Mouse (Mus musculus) thymus, postnatal 25 days (tissue): ENCODE data around the gene Plch2.

Source experiments
- DNase-seq: peaks from one replicate; pipeline ENCODE4 v3.0.0; 2022

Plch2 gene

DNA sequence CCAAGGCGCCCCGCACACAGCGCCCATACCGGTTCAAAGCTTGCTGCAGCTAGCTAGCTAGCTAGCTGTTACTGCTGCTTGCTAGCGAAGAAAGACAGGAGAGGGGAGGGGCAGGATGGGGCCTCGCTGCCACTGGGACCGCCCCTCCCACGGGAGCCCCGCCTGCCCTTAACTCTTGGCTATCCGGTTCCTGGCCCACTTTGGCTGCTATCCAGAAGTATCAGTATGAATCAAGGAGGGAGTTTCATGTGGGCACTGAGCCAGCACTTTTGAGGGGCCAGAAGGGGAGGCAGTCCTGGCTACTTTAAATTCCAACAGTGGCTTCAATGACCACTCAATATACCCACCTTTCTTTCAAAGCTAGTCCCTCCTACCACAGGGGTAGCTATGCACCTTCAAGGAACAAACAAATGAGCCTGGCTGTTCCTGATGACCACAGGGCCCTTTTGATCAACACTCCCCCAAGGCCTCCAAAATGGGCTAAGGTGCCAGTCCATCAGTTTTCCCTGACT lies 37.2 kb downstream of the Plch2 start:
- peak; percentile 13 for DNase-seq

GRCm38 (mm10) chr4:155018601-155019335 lies 37.8 kb downstream of the Plch2 start:
- no peak for DNase-seq

DNA sequence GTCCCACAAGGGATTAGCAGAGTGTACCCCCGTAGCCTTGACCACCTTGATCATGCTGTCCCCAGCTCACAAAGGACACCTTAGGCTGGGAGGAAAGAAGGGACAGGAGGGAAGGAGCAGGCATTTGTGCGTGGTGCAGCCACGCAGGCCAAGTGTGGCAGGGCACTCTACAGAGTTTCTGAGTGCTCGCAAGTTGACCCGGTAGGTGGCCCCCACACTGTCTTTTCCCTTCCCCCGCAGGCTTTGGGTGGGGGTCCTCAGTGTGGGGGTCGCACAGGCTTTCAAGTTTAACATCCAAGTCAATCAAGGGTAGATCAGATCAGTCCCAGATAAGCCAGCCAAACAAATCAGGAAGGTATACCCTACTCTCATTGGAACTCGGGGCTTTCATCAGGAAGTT lies 38.5 kb downstream of the Plch2 start:
- DNase-seq = no peak

DNA sequence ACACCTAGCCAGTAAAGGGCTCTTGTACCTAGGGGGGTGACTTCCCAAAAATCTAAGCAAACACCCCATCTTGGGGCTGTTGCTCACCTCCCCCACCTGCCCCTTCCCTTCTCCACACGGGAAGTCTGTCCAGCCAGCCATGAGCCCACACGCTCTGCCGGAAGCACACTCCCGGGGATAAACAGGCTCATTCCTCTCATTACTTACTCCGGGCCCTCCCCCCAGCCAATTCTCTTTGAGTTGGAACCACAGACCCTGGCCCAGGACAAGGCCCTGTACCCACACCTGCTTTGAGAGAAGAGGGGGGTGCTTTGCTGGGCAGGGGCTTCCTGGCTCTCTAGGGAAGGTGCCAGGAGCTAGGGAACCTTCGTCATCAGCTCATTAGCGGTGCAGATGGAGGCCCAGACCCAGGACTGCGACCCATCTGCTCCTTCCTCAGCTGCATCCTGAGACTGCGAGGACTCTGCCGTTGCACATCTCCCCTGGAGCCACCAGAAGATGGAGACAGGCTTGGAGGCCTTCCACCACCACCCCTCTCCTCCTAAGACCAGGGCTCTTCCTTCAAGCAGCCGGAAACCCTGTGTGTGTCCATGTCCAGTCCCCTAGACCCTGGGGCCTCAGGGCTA lies 39.2 kb downstream of the Plch2 start:
- DNase-seq = no peak

- DNase-seq = no peak
Observed at GRCm38 (mm10) chr4:155016807-155017206, 39.8 kb downstream of the Plch2 start.

DNA sequence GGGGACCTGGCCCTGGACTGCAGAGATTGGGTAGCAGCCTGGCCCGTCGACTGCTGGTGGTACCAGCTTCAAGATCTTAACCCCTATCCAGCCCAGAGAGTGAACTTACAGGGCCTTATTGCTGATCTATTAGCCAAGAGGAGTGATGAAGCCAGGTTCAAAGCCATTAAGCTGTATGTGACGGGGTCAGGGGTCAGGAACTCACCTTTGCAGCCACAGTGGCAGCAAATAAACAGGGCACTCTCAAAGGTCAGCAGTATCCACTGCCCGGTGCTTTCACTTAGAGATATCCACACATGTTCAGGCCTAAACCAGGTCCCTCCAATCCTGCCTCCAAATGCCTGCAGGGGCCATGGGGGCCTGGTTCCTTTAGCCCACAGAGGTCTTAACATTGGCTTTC lies 41.0 kb downstream of the Plch2 start:
- DNase-seq = no peak

DNA sequence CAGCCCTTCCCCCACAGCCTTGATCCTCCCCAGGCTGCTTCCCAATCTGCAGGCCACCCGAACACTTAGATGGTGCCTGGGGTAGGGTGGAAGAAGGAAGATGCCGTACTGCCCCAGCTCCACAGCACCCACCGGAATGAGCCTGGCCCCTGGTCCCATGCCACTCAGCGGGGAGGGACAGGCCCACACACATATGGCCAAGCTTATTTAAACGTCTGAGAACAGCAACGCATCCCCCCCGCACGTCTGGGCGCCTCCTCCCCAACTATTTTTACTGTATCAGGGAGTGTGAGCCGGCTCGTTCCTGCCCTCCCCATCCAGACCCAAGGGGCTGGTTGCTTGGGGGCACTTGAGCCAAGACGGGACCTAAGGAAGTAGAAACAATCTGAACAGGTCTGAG lies 41.8 kb downstream of the Plch2 start:
- DNase-seq = no peak

DNA sequence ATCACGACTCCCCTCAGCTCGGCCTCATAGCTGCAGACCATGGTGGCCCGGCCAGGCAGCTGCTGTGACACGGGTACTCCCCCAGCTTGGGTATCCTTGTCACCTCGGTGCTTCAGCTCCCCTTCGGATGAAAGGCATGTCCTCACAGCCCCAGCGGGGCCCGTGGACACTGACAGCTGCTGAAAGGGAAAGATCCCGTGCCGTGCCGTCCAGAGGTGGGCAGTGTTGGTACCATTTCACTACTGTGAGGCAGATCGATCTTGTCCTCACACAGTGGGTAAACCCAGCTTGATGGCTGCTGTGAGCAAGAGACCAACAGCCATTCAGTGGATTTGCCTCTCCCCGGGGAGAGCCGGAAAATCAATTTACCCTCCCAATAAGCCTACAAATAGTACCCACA lies 42.3 kb downstream of the Plch2 start:
- no peak for DNase-seq

DNA sequence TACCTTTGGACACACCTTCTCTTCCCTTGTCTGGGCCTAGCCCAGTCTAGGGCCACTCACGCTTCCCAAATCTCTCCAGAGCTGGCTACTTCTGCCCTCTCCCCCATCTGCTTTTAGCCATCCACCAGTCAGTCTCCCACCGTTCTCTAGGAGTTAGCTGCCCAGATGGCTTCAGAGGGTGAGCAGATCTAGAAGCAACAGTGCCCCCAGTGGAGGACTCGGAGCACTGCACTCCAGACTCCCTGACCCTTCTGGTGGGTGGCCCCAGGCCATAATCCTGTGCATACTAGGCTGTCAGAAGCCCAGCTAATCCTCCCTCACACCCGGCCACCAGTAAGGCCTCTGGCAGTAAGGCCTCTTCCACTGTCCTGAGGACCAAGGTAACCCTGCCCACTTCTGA lies 43.8 kb downstream of the Plch2 start:
- DNase-seq = peak; percentile 59

GRCm38 (mm10) chr4:155012115-155012514 lies 44.5 kb downstream of the Plch2 start:
- no peak for DNase-seq

DNA sequence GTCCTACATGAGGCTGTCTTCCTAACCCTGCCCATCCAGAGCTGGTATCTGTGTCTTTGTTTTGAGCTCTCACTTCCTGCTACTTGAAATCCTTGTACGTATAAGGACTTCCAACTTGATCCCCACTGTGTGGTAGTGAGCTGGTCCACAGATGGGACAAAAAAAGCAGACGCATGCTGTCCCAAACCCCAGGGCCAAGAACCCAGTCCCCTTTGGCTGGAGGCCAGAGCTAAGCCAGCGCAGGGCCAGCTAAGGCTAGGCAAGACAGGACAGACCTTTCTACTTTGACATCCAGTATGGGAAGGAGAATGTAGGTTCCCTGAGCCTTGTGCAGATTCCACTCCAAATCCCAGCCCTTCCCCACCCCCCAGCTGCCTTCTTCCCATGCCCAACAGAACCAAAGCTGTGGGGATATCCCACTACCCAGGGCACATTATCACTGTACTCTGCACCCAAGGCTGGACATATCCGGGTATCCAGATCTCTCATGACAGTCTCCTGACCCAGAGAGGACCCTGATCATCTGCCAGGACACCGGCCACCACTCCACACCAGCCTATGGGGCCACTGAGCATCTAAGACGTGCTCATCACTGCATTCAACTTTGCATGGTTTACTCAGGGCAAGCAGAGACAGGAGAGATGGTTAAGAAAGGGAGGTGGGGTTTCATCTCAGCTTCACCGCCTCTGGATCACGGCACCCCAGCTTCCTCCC lies 45.1 kb downstream of the Plch2 start:
- no peak for DNase-seq

DNA sequence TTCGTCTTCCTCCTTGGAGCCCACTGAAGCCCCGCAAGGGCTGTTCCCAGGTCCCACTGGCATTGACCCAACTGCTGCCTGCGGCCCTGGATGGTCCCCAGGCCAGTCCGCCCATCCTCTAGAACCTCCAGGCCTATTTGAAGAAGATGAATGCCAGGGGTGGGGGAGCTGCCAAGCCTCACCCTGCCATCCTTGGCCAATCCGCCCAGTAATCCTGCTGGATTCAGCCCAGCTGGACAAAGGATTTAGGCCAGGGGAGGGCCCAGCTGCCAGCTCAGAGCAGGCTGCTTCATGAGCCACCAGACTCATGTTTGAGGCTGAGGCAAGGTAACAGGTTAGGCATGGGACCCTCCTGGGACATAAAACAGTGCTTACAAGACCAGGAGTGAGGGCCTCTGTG lies 45.7 kb downstream of the Plch2 start:
- DNase-seq = no peak

DNA sequence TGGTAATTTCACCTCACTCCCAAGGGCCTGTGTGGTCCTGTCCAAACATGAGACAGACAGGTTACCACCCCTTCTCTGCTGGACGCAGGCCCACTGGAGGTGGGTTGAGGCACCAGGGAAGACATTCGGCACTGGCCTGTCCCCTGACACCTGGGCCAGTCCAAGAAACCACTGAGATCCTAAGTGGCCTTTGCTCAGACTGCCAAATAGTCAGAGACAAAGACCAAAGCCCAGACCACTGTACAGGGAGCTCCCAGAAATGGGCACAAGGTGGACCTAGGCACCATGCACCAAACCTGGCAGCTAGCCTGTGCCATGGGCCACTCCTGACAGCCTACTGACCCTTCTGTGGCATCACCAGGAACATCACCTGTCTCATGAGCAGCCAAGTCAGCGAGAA lies 47.4 kb downstream of the Plch2 start:
- no peak for DNase-seq

GRCm38 (mm10) chr4:155008075-155008474 lies 48.5 kb downstream of the Plch2 start:
- DNase-seq = no peak

DNA sequence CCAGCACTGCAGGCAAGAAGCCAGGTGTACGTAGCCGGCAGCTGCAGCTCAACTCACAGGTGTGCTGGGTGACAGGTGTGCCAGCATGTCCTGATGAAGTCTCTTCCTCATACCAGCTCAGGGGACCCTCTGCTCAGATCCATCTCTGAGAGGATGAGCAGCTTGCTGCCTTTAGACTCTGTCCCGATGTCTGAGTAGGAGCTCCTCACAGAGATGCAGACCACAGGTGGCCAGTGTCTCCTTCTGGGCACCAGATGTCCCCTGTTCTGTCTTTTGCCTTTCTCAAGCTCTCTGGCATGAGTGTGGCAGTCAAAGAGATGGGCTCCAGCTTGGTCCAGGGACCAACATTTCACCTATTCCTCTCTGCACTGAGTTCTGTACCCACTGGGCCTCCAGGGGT lies 48.9 kb downstream of the Plch2 start:
- DNase-seq = no peak

GRCm38 (mm10) chr4:155006296-155006695 lies 50.3 kb downstream of the Plch2 start:
- DNase-seq = no peak

DNA sequence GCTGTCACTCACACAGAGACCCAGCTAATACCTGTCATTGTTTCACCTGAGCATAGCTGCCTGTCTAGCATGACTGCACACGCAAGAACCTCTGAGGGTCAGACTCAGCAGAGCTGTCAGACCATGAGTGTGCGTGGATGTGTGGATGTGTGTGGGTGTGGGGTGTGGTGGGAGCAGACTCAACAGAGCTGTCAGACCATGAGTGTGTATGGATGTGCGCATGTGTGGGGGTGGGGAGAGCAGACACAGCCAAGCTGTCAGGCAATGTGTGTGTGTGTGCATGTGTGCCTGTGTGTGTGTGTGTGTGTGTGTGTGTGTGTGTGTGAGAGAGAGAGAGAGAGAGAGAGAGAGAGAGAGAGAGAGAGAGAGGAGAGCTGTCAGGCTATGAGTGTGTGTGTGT lies 51.3 kb downstream of the Plch2 start:
- no peak for DNase-seq

- DNase-seq = no peak
Observed at GRCm38 (mm10) chr4:154999379-154999778, 57.2 kb downstream of the Plch2 start.

DNA sequence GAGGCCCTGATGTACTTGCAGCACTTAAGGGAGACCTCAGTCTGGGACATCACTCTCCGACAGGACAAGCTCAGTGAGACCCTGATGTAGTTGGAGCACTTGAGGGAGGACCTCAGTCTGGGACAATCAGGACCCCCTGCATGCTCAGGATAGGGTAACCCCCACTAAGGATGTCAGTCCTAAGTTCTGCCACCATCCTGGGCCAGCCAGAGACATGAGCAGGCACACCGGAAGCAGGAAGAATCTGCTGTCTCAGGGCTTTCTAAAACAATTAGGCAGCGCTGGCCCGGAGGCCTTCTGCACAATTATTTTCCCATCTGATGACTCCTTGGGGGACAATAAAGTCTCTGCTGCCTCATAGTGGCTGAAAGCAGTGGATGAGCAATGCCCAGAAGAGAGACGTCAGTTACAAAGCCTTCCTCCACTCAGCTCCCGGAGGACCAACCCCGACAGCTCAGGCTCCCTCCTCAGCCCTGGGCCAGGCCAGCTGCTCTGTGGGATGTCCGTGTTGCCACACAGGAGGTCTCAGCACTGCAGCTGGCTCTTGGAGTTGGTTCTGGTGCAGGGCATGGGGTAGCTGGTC lies 59.9 kb downstream of the Plch2 start:
- DNase-seq = no peak

GRCm38 (mm10) chr4:154994876-154995275 lies 61.7 kb downstream of the Plch2 start:
- no peak for DNase-seq

- DNase-seq = no peak
Observed at GRCm38 (mm10) chr4:154986750-154987149, 69.8 kb downstream of the Plch2 start.

- DNase-seq = peak; percentile 71
Observed at GRCm38 (mm10) chr4:154986096-154986495, 70.5 kb downstream of the Plch2 start.

- no peak for DNase-seq
Observed at GRCm38 (mm10) chr4:154985151-154985777, 71.3 kb downstream of the Plch2 start.
